Mouse (Mus musculus) splenic B cell, adult 2 months (primary cell): ENCODE results near the gene Slc16a2.

ENCODE experiments used
- DNase-seq: peaks from one replicate; pipeline ENCODE4 v3.0.0-alpha.2; 2011; ENCODE audit warnings: low read depth, low spot score
- H3K27me3 ChIP-seq: 2 replicates; pipeline ENCODE4 v1.6.1; 2012; ENCODE audit warnings: mild to moderate bottlenecking, low read length, moderate library complexity, mixed read lengths; ENCODE audit not compliant: control insufficient read depth, poor library complexity, insufficient read depth, severe bottlenecking
- H3K36me3 ChIP-seq: 2 replicates; pipeline ENCODE4 v1.6.1; 2012; ENCODE audit warnings: mild to moderate bottlenecking, low read length, moderate library complexity, mixed read lengths; ENCODE audit not compliant: control insufficient read depth, poor library complexity, insufficient read depth, severe bottlenecking

Slc16a2 gene

DNA sequence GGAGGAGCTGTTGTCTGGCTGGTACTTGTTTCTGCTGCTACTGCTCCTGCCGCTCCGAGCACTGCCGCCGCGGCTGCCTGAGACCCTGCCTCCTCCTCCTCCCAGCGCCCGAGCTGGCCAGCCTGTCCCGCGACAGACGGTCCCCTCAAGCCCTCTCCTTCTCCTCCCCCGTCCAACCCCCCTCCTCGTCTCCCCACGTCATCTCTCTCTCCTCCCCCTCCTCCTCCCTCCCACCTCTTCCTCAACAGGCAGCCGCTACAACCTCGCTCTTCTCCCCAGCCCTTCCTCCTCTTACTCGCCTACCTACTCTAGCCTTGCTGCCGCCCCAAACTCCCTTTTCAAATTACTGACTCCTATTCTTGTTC lies at the start of gene Slc16a2:
Slc16a2 (minus strand) TSS at position 152 of the 365 bp plus-strand sequence.
- peak; percentile 43 for DNase-seq
- H3K36me3 ChIP-seq = no peaks in the 10 kb centered on the region
- H3K27me3 ChIP-seq = no peaks in the 10 kb centered on the region

GRCm38 (mm10) chrX:103863502-103863901 lies 41.7 kb upstream of the Slc16a2 start:
- Histone ChIP-seq H3K27me3 (no peaks in the 10 kb centered on the region), H3K36me3 (no peaks in the 10 kb centered on the region)
- no peak for DNase-seq

GRCm38 (mm10) chrX:103862877-103863276 lies 41.1 kb upstream of the Slc16a2 start:
- Histone ChIP-seq H3K27me3 (no peaks in the 10 kb centered on the region), H3K36me3 (no peaks in the 10 kb centered on the region)
- no peak for DNase-seq

- Histone ChIP-seq H3K27me3 (no peaks in the 10 kb centered on the region), H3K36me3 (no peaks in the 10 kb centered on the region)
- DNase-seq = peak; percentile 14
Measured at GRCm38 (mm10) chrX:103845266-103845665, 23.5 kb upstream of the Slc16a2 start.

DNA sequence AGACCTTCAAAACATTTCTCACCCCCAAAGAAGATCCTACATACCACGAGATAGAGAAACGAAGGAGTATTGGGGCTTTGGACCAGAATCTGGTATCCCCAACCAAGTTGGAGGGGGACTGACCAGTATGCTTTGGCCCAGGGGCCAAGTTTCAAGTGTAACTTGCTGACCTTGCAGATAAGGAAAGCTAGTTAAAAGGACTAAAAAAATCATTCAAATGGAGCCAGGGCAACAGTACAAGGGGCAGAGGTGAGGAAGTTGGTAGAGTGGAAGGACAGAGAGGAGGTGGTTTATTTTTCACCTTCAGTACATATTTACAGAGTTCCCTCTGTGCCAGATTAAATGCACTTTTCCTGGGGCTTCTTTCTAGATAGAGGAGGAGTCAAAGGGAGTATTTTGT lies 7.1 kb upstream of the Slc16a2 start:
- DNase-seq = no peak
- no peaks in the 10 kb centered on the region for H3K27me3 ChIP-seq

DNA sequence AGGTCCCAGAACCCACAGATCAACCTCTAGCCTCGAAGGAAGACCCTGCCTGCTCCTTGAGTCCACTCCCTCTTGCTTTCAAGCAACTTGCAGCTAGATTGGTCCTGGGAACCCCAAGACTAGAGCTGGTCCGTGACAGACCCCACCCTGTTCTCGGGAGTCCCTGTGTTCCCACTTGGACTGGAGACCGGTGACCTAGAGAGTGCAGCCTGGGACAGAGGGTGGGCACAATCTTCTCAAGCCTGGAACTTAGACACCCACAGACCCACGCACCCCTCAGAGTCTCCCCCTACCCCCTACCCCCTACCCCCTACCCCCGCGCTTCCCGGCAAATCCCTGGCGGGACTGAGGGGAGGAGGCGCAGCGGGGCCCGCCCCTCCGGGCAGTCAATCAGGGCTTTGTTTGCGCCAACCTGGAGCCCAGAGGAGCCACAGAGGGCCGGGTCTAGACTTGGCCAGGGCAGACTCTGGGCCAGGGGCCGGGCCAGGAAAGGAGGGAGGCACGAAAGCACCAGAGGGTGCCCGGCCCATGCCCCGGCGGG lies 558 bp upstream of the Slc16a2 start:
- H3K27me3 ChIP-seq = no peaks in the 10 kb centered on the region
- no peak for DNase-seq

More for the DNA sequence above, 7.1 kb upstream of the Slc16a2 start:
- no peaks in the 10 kb centered on the region for H3K36me3 ChIP-seq

DNA sequence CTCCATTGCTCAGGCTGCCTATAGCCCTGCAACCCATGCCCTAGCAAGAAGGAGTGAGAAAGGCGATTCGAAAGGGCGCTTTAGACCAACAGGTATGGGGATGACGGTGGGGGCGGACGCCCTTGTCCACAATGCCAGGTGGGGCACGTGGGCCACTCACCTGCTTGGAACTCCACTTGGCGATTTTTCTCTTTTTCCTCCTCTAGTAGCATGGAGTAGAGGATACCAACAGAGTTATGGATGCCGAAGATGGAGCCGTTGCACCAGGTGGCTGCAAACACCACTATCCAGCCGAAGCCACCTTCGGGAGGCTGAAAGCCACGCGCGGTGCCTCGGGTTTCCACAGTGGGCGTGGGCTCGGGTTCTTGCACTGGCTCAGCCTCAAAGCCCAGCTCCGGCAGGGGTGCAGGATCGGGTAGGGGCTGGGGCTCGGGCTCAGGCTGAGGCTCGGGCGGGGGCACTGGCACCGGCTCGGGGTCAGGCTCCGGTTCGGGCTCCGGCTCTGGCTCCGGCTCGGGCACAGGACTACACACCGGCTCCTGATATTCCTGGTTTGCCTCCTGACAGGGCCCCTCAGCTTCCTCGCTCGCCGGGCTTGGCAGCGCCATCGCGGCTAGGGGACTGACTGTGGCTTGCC lies 470 bp downstream of the Slc16a2 start:
- Histone ChIP-seq H3K27me3 (no peaks in the 10 kb centered on the region), H3K36me3 (no peaks in the 10 kb centered on the region)
- peak; percentile 0 for DNase-seq

More for the DNA sequence above, 558 bp upstream of the Slc16a2 start:
- no peaks in the 10 kb centered on the region for H3K36me3 ChIP-seq

DNA sequence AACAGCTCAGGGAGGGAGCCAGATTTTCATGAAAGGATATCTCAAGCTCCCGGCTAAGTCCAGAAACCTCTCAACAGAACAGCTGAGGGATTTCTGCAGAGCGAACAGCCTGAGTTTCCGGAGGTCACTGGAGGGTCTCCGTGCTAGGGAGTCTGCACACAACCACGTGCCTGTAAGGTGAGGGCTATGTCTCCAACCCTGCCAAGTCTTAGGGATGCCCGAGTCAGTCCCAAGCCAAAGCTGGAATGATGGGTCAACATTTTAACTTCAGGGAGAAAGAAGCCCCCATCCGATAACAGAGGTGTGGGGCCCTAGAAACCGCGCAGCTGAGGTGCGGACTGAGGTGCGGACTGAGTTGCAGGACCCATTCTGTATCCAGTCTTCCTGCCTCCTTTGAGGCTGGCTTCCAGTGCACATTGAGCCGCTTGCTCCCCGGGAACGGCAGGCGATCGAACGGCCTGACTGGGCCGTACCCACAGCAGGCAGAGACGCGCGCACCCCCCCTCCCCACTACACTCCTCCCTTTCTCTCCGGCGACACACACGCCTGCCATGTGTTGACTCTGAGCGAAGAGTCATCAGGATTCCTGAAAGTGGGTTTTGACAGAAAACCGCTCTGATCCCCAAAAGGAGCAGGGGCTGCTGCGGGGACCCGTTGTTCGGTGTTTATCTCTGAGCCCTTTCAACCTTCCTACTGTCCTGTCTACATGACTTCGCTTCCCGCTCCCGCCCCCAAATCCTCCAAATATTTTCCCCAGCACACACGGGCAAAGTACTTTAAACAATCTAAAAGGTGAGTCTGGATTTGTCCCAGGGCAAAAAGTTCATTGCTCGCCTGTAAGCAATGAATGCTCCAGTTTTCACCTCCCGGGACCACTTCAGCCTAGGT lies 1.2 kb downstream of the Slc16a2 start:
- Histone ChIP-seq H3K27me3 (no peaks in the 10 kb centered on the region), H3K36me3 (no peaks in the 10 kb centered on the region)
- DNase-seq = peak; percentile 0

DNA sequence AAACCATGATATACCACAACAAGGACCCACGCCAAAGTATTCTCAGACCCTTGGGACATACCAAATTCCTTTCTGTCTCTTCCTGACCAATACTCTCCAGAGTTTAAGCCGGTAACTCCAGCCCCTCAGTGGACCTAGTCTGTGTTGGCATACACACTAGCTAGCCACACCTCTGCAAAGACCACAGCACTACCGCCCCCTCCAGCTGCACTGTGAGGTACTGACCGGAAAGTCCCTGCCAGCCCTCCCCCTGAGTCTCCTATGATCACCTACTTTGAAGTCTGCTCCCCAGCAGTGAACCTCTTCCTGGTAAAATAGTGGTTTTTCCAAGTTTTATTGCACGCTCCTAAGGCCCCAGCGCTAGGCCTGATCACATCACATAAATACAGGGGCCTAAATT lies 2.5 kb downstream of the Slc16a2 start:
- H3K27me3 ChIP-seq = no peaks in the 10 kb centered on the region
- H3K36me3 ChIP-seq = no peaks in the 10 kb centered on the region
- no peak for DNase-seq

GRCm38 (mm10) chrX:103812690-103813089 lies 9.1 kb downstream of the Slc16a2 start:
- no peak for DNase-seq

GRCm38 (mm10) chrX:103810483-103810882 lies 11.3 kb downstream of the Slc16a2 start:
- DNase-seq = no peak
- H3K36me3 ChIP-seq = no peaks in the 10 kb centered on the region
- H3K27me3 ChIP-seq = no peaks in the 10 kb centered on the region

More at GRCm38 (mm10) chrX:103812690-103813089, 9.1 kb downstream of the Slc16a2 start:
- no peaks in the 10 kb centered on the region for H3K27me3 ChIP-seq
- no peaks in the 10 kb centered on the region for H3K36me3 ChIP-seq

DNA sequence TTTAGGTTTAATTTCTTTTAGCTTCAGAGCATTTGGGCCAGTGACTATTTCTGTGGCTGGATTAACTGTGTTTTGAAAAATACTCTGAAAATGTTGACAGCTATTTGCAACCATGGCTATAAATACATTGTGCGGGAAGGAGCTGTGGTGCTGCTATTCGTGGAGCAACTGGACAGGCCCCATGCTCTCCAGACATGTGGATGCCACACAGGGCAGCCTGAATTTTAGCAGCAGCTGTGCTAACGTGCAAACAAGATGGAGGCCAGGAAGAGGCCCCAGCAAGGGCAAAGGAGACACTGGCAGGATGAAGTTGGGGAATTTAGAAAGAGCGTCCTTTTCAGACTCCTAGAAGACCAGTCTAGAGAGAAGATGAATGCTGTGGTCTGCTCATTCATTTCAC lies 15.4 kb downstream of the Slc16a2 start:
- Histone ChIP-seq H3K36me3 (no peaks in the 10 kb centered on the region), H3K27me3 (no peaks in the 10 kb centered on the region)
- DNase-seq = no peak

DNA sequence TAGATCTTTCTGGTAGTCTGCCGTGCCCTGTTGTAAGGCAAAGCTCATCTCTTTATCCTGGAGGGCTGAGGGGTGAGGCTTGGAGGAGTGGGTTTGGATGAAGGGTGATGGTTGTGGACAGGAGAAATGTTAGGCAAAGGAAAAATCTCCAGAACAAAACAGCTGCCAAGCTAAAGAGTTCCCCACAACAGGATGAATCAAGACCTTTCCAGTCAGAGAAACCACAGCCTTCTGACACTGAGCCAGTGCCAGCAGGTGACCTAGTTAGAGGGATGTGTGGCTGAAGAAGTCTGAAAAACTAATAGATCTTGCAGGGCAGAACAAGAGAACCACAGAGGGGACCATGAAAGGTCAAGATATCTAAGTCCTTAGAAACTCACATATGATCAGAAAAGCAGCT lies 24.8 kb downstream of the Slc16a2 start:
- DNase-seq = no peak
- no peaks in the 10 kb centered on the region for H3K27me3 ChIP-seq
- H3K36me3 ChIP-seq = no peaks in the 10 kb centered on the region

DNA sequence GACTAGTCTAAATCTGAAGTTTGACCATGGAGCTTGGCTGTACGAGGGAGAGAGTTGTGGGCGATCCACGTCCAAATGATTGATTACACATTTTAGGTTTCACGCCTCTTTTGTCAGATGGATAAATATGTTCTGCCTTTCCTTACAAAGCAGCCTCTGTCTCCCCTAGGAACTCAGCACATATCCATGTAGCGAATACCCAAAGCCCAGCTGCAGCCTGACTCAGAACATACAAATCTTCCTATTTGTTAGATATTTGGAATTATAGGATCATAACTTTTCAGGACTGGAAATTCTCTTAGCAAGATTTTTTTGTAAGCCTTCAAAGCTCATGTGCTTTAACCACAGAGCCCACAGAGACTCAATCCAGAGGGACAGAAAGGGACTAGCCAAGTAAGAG lies 26.3 kb downstream of the Slc16a2 start:
- Histone ChIP-seq H3K27me3 (no peaks in the 10 kb centered on the region), H3K36me3 (no peaks in the 10 kb centered on the region)
- DNase-seq = no peak

DNA sequence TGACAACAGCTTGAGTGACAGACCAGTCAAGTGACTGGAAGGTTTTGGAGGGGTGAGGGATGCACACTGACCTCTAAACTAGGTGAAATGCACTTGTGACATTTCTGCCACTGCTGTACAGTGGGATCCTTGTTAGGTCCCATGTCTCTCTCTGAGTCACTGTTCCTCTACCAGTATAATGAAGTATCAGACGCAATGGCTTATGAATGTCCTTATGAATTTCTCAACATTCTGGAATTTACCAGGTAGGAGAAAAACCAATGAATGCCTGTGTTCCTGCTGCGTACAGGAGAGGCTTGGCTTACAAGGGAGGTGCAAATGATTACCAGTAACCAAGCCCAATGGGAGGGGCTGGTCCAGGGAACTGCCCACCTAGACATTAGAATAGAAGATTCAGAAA lies 30.5 kb downstream of the Slc16a2 start:
- no peak for DNase-seq
- H3K27me3 ChIP-seq = no peaks in the 10 kb centered on the region
- no peaks in the 10 kb centered on the region for H3K36me3 ChIP-seq
